Mouse (Mus musculus) brown adipose tissue, adult 24 weeks (tissue): ENCODE results near the gene Ttc9. TPM values are rescaled to one million over a fixed set of nuclear protein-coding genes. Genes with fewer than 3 reads are reported as not detected.

ENCODE experiments used
- H3K27ac ChIP-seq: fragments of 200-500 bp; replicated peaks from 2 replicates; pipeline ENCODE4 v1.5.1; 2012; ENCODE audit warnings: low read depth, mild to moderate bottlenecking, low read length
- H3K4me1 ChIP-seq: fragments of 200-500 bp; 2 replicates; pipeline ENCODE4 v1.6.1; 2012; ENCODE audit warnings: low read length, mixed read lengths; ENCODE audit not compliant: control insufficient read depth, insufficient read depth, insufficient read length
- H3K4me3 ChIP-seq: fragments of 200-500 bp; 2 replicates; pipeline ENCODE4 v1.5.1; 2012; ENCODE audit warnings: low read depth, mild to moderate bottlenecking, low read length, moderate library complexity; ENCODE audit not compliant: insufficient read depth
- polyA plus RNA-seq: library from polyadenylated mRNA; stranded (reverse); fragments of >200 nt; gene quantifications from 2 replicates; pipeline ENCODE4 v1.2.4, GENCODE M21; 2012; ENCODE audit not compliant: missing spikeins, insufficient read depth, insufficient read length

Gene Ttc9
- polyA plus RNA-seq, 1 experiment: not detected

DNA sequence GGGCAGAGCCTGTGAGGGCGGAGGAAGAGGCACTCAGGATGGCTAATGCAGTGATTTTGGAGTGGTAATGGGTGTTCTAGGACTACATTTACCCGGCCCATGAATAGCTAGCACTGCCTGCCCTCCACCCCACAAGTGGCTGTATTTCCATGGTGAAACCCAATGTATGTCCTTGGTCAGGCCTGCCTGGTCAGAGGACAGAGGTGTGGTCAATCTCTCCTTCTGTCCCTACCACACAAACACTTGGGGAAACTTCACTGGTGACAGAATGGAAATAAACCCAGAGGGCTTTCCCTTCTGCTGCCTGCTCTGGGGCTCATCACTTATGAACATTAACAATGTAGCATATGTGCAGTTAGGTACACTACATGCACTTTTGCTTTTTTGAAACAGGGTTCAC is 2.2 kb downstream of the Ttc9 start:
- Histone ChIP-seq H3K4me3 (no peak overlapping the region), H3K4me1 (no peaks in the 10 kb centered on the region), H3K27ac (no peak overlapping the region)

GRCm38 (mm10) chr12:81640656-81641055 is 9.6 kb downstream of the Ttc9 start:
- Histone ChIP-seq H3K4me3 (no peak overlapping the region), H3K4me1 (no peaks in the 10 kb centered on the region), H3K27ac (no peak overlapping the region)

DNA sequence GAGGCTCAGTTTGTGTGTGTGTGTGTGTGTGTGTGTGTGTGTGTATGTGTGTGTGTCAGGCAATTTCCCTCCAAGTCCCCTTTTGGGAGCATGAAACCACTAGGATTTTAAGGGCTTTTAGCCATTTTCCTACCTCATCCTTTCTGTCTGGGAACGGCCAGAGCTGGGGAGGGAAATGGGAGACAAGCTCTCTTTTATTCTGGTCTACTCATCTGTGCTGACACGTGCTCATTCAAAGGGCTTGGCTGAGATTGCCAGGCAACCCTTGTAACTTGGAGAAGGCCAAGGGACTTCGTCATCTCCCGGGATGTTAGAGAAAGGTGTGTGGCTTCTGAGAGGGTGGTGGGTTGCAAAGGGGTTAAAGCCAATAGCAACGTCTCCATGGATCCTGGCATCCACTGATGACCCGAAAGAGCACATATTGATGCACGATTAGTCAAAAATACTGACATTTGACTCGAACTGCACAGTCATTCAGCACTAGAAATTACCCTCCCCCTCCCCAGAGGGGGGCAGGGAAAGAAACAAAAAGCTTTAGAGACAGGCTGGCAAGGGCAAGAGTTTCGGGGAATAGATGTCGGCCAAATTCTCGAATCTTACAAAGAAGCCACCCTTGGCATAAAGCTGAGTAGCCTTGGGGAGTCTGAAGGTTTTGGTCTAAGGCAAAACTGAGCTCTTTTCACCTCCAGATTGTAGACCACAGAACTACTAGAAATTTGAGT is 11.5 kb downstream of the Ttc9 start:
- Histone ChIP-seq H3K4me3 (no peak overlapping the region), H3K4me1 (no peaks in the 10 kb centered on the region), H3K27ac (no peak overlapping the region)

- Histone ChIP-seq H3K27ac (no peak overlapping the region), H3K4me1 (no peaks in the 10 kb centered on the region), H3K4me3 (no peak overlapping the region)
Measured at GRCm38 (mm10) chr12:81646811-81647210, 15.8 kb downstream of the Ttc9 start.

GRCm38 (mm10) chr12:81653344-81653743 is 22.3 kb downstream of the Ttc9 start:
- Histone ChIP-seq H3K4me3 (no peak overlapping the region), H3K4me1 (peaks cover 3% of the 10 kb centered on the region; the same call in 1 of the 2 replicates), H3K27ac (no peak overlapping the region)

GRCm38 (mm10) chr12:81657321-81657720 is 26.3 kb downstream of the Ttc9 start:
- Histone ChIP-seq H3K4me3 (no peak overlapping the region), H3K4me1 (peaks cover 3% of the 10 kb centered on the region; the same call in 1 of the 2 replicates), H3K27ac (no peak overlapping the region)

DNA sequence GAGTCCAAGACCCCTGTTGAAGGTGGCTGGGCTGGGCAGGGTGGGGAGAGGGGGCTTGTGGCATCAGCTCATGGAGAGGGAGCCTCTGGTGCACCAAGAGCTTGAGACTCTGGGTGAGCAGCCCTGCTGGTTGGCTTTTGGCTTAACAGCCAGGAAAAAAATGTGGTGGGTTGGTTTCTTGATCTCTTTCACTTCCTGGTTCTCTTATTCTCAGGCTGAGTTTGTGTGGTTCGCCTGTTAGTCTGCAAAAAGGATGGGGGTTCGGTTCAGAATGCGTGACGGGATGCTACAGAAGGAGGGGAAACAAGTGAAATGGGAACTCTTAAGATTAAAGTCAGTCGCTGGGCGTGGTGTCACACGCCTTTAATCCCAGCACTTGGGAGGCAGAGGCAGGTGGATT is 27.0 kb downstream of the Ttc9 start:
- Histone ChIP-seq H3K27ac (no peak overlapping the region), H3K4me1 (peaks cover 3% of the 10 kb centered on the region; the same call in 1 of the 2 replicates), H3K4me3 (no peak overlapping the region)

GRCm38 (mm10) chr12:81662076-81662475 is 31.0 kb downstream of the Ttc9 start:
- H3K4me1 ChIP-seq: peaks cover 3% of the 10 kb centered on the region; the same call in 1 of the 2 replicates
- H3K27ac ChIP-seq: no peak overlapping the region
- H3K4me3 ChIP-seq: no peak overlapping the region

- H3K4me3 ChIP-seq: no peak overlapping the region
- H3K4me1 ChIP-seq: no peaks in the 10 kb centered on the region
- no peak overlapping the region for H3K27ac ChIP-seq
Measured at GRCm38 (mm10) chr12:81663116-81663515, 32.1 kb downstream of the Ttc9 start.

- Histone ChIP-seq H3K27ac (no peak overlapping the region), H3K4me3 (no peak overlapping the region), H3K4me1 (no peaks in the 10 kb centered on the region)
Measured at GRCm38 (mm10) chr12:81663906-81664305, 32.9 kb downstream of the Ttc9 start.

DNA sequence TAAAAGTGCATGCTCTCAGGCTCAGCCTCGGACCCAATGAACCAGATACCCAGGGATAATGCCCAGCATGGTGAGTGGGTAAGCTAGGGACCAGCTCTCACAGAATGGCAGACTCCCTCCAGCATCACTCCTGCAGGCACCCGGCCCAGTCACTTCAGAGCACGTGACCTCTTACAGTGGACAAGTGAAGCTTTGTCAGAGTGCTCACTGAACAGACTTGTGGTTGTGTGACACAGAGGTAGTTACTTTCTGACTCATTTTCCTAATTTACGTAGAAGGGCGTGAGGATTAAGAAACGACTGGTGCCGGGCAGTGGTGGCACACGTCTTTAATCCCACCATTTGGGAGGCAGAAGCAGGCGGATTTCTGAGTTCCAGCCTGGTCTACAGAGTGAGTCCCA is 37.4 kb downstream of the Ttc9 start:
- Histone ChIP-seq H3K4me1 (no peaks in the 10 kb centered on the region), H3K27ac (no peak overlapping the region), H3K4me3 (no peak overlapping the region)

DNA sequence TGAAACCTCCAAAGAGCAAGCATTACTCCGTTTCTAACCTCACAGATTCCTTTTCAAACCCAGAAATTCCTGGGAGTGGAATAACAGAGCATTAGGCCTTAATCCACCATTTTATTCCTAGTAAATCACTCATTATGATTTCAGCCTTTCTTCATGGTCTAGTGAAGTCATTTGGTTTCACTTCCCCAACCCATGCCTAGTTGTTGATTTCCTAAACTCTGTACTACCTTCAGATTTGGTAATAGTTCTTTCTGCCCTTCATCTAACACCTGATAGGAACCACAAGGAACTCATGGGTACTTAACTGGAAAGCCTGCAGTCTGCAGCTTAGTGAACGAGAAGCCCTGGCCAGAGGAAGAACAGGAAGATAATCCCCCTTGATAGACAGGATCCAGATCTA is 44.5 kb downstream of the Ttc9 start:
- Histone ChIP-seq H3K4me3 (no peak overlapping the region), H3K4me1 (no peaks in the 10 kb centered on the region), H3K27ac (no peak overlapping the region)

GRCm38 (mm10) chr12:81679807-81680529 is 48.9 kb downstream of the Ttc9 start:
- H3K4me3 ChIP-seq: no peak overlapping the region
- no peak overlapping the region for H3K27ac ChIP-seq
- H3K4me1 ChIP-seq: no peaks in the 10 kb centered on the region

GRCm38 (mm10) chr12:81683395-81683794 is 52.3 kb downstream of the Ttc9 start:
- H3K27ac ChIP-seq: no peak overlapping the region
- no peak overlapping the region for H3K4me3 ChIP-seq
- H3K4me1 ChIP-seq: no peaks in the 10 kb centered on the region

- no peak overlapping the region for H3K4me3 ChIP-seq
- H3K27ac ChIP-seq: no peak overlapping the region
- H3K4me1 ChIP-seq: no peaks in the 10 kb centered on the region
Measured at GRCm38 (mm10) chr12:81684096-81684495, 53.0 kb downstream of the Ttc9 start.

DNA sequence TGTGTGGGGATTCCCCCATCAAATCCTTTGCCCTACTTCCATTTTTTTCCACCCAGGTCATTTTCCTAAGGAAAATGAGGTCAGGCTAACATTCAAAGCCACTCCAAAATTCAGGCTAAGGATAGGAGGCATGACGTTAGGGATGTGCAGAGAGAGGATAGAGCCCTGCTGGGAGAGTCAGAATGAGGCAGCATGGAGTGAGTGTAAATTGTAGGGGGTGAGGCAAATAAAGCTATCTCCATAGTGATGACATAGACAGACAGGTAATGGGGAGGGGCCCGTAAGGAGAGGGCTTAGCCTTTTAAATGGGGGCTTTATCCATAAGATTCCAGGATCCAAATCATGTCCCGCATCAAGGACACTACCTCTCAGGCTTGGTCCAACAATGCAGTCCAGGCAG is 54.9 kb downstream of the Ttc9 start:
- Histone ChIP-seq H3K4me3 (no peak overlapping the region), H3K4me1 (no peaks in the 10 kb centered on the region), H3K27ac (no peak overlapping the region)
